Mouse (Mus musculus) forebrain, postnatal 0 days (tissue): ENCODE results near the gene Myf5. TPM values are rescaled to one million over a fixed set of nuclear protein-coding genes. Genes with fewer than 3 reads are reported as not detected.

Experiments used
- ATAC-seq: fragments of 200-750 bp; cut with Nextera tagmentation; 2 replicates; pipeline ENCODE4 v1.8.0; 2017; ENCODE audit warnings: mild to moderate bottlenecking, moderate library complexity
- DNase-seq: peaks from one replicate; pipeline ENCODE4 v3.0.0-alpha.2; 2015
- H3K27ac ChIP-seq: fragments of 300-500 bp; sonication (generic); 2 replicates; pipeline ENCODE4 v1.5.1; 2014; ENCODE audit warnings: low read depth, mild to moderate bottlenecking, antibody characterized with exemption, low read length, moderate library complexity, mixed read lengths
- H3K27me3 ChIP-seq: fragments of 300-500 bp; sonication (generic); 2 replicates; pipeline ENCODE4 v1.6.1; 2014; ENCODE audit warnings: mild to moderate bottlenecking, low read length, mixed read lengths; ENCODE audit not compliant: insufficient read depth
- H3K36me3 ChIP-seq: fragments of 300-500 bp; sonication (generic); 2 replicates; pipeline ENCODE4 v1.6.1; 2014; ENCODE audit warnings: mild to moderate bottlenecking, moderate library complexity; ENCODE audit not compliant: insufficient read depth
- H3K4me1 ChIP-seq: fragments of 300-500 bp; sonication (generic); 2 replicates; pipeline ENCODE4 v1.6.1; 2014; ENCODE audit warnings: antibody characterized with exemption; ENCODE audit not compliant: insufficient read depth
- H3K4me2 ChIP-seq: fragments of 300-500 bp; sonication (generic); 2 replicates; pipeline ENCODE4 v1.6.1; 2014; ENCODE audit warnings: low read depth, mild to moderate bottlenecking, moderate library complexity
- H3K4me3 ChIP-seq: fragments of 300-500 bp; sonication (generic); 2 replicates; pipeline ENCODE4 v1.5.1; 2014; ENCODE audit warnings: low read depth, low read length, mixed read lengths
- H3K9ac ChIP-seq: fragments of 300-500 bp; sonication (generic); 2 replicates; pipeline ENCODE4 v1.6.1; 2014; ENCODE audit warnings: mild to moderate bottlenecking
- H3K9me3 ChIP-seq: fragments of 300-500 bp; sonication (generic); 2 replicates; pipeline ENCODE4 v1.6.1; 2016; ENCODE audit warnings: low read length
- CTCF ChIP-seq: sonication (generic); IDR thresholded peaks from 2 replicates; pipeline ENCODE4 v1.5.1; 2016; ENCODE audit warnings: antibody characterized with exemption, control low read depth, low read depth
- WGBS: fragments of 180-500 bp; shearing (Covaris S2); extraction: QIAGEN DNeasy Blood & Tissue Kit; methylation state at CpG from one replicate; pipeline ENCODE4 v1.1.7; 2014; 5-methylcytosine and 5-hydroxymethylcytosine counted together
- microRNA-seq, 2 experiments: library from miRNA; unstranded; fragments of <30 nt; microRNA quantifications; one replicate each; pipeline ENCODE4; 2016
- polyA plus RNA-seq: library from polyadenylated mRNA; unstranded; fragments of >200 nt; fragmentation: Nextera tagmentation; extraction: Ambion mirVana; gene quantifications from 2 replicates; pipeline ENCODE4 v1.2.1, GENCODE M21; 2015
- total RNA-seq: library from RNA; depleted of rRNA; stranded (reverse); fragments of >200 nt; gene quantifications from 2 replicates; pipeline ENCODE4 v1.2.3, GENCODE M21; 2014; rRNA removed

The Myf5 gene
- total and polyA plus RNA-seq, 2 experiments from 2014 or later: not detected

GRCm38 (mm10) chr10:107436967-107437366, 49.0 kb downstream of the Myf5 start:
- 31% methylated on average over 5 of the region's 5 CpGs for WGBS
- no peak overlapping the region for H3K27ac ChIP-seq
- no peaks in the 10 kb centered on the region for H3K9me3 ChIP-seq
- no peaks in the 10 kb centered on the region for H3K27me3 ChIP-seq
- no peaks in the 10 kb centered on the region for H3K4me1 ChIP-seq
- ATAC-seq (no peak), DNase-seq (no peak)
- no peak overlapping the region for H3K4me3 ChIP-seq
- no peaks in the 10 kb centered on the region for H3K36me3 ChIP-seq
- TF ChIP-seq CTCF: no peak
- H3K9ac ChIP-seq: no peak overlapping the region
- H3K4me2 ChIP-seq: no peak overlapping the region

Small RNAs within 50 kb of the gene (microRNA-seq; reads per million reads assigned to microRNA genes)
- gene Gm44403: 0 reads per million in 2 experiments

Other genes starting within 250 kb of the Myf5 start
- gene Lin7a, start 214.4 kb downstream of the Myf5 start, total RNA-seq: 23.6 and 26.3 TPM in 2 replicates
- 7.6 and 16.0 TPM in 2 replicates for gene Lin7a, start 214.4 kb downstream of the Myf5 start, polyA plus RNA-seq
- gene Myf6, start 8.6 kb upstream of the Myf5 start, total RNA-seq: 0.38 TPM in 1 of 2 replicates, not detected in the other
- not detected in 2 replicates for gene Myf6, start 8.6 kb upstream of the Myf5 start, polyA plus RNA-seq
- gene Ptprq, start 233.9 kb upstream of the Myf5 start, total RNA-seq: 0.08 and 0.10 TPM in 2 replicates
- 0.09 and 0.10 TPM in 2 replicates for gene Ptprq, start 233.9 kb upstream of the Myf5 start, polyA plus RNA-seq